Mouse (Mus musculus): Measurements from ENCODE around the gene Cib4. TPM values are rescaled to one million over a fixed set of nuclear protein-coding genes. Genes with fewer than 3 reads are reported as not detected.
A peak's percentile ranks its signal among the peaks of the same experiment; 100 is the strongest.

The Cib4 gene
- polyA plus RNA-seq, 1 experiment from 2014 or later: not detected

DNA sequence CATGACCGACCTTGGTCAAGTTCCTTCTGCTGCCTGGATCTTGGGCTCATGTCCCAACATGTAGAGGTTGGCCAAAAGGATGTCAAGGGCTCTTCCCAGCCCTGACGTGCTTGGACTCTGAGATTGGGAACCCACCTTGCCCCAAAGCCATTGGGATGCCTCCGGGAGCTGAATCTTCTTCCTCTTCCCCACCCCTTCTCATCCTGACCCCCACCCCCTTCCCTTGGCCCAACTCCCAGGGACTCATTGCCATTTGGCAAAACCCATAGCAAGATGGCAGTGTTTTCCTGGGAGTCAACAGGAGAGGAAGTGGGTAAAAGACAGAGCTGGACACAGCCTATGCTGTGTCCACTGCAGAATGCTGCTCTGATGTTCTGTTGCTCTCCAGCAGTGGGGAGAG is 43.9 kb upstream of the Cib4 start:
- WGBS: 80% methylated on average over 3 of the region's 3 CpGs
- peaks cover 6% of the 10 kb centered on the region; the same call in 1 of the 2 replicates for H3K27me3 ChIP-seq (ENCODE audit: control insufficient read depth, insufficient read depth, low read length)
- H3K9ac ChIP-seq (replicated peaks; ENCODE audit: low read depth, low read length): no peak overlapping the region

DNA sequence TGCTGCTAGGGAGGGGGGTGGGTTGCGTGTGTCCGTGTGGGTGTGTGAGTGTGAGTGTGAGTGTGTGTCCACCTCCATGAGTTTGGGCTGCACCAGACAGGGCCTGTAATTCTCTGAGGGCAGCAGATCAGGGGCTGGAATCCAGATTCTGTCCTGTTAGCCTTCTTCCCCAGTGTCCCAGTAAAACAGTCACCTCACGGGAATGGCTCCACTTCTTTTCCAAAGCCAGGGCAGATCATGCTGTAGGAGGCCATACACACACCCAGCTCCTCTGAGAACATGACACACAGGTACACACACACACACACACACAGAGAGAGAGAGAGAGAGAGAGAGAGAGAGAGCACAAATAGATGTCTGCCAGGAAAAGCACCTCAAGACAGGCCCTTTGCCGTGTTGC is 43.4 kb upstream of the Cib4 start:
- no peak for ATAC-seq (ENCODE audit: low read depth)
- no peak overlapping the region for H3K27ac ChIP-seq (ENCODE audit: low read depth, low read length)

More for the DNA sequence above, 43.9 kb upstream of the Cib4 start:
- peaks cover 5% of the 10 kb centered on the region; the same call in 1 of the 2 replicates for H3K4me1 ChIP-seq (ENCODE audit: control insufficient read depth, insufficient read depth, low read length)
- no peak overlapping the region for H3K27ac ChIP-seq (ENCODE audit: low read depth, low read length)
- H3K4me2 ChIP-seq (ENCODE audit: low read depth, low read length): peak overlapping the region; percentile 91
- ATAC-seq (ENCODE audit: low read depth): no peak
- H3K4me3 ChIP-seq (ENCODE audit: low read depth, low read length): peak overlapping the region; percentile 61; the same call in 1 of the 2 replicates
- no peaks in the 10 kb centered on the region for H3K9me3 ChIP-seq (ENCODE audit: control insufficient read depth, low read length)
- no peaks in the 10 kb centered on the region for H3K36me3 ChIP-seq (ENCODE audit: control insufficient read depth, insufficient read depth, low read length)

DNA sequence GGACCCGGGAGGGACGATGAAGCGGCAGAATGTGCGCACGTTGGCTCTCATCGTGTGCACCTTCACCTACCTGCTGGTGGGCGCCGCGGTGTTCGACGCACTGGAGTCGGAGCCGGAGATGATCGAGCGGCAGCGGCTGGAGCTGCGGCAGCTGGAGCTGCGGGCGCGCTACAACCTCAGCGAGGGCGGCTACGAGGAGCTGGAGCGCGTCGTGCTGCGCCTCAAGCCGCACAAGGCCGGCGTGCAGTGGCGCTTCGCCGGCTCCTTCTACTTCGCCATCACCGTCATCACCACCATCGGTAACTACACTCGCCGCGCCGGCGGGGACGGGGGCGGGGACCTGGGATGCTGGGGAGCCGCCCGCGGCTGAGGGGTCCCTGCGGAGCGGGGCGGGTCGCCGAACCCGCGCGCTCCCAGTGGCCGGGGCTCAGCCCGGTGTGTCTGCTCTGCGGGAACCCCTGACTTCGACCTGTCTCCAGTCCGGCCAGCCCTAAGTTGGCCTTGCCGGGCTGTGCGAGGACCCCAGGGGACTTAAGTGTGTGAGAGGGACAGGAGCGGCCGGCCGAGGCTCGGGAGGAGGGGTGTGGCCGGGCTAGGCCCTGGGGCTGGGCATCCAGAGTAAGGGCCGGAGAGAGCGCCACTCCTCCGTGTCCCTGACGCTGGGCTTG is 42.8 kb upstream of the Cib4 start:
- peak; percentile 67 for ATAC-seq (ENCODE audit: low read depth)
- peaks cover 5% of the 10 kb centered on the region; the same call in 1 of the 2 replicates for H3K4me1 ChIP-seq (ENCODE audit: control insufficient read depth, insufficient read depth, low read length)
- H3K36me3 ChIP-seq (ENCODE audit: control insufficient read depth, insufficient read depth, low read length): no peaks in the 10 kb centered on the region
- H3K27me3 ChIP-seq (ENCODE audit: control insufficient read depth, insufficient read depth, low read length): peaks cover 6% of the 10 kb centered on the region; the same call in 1 of the 2 replicates
- under 1% methylated on average over 49 of the region's 70 CpGs for WGBS
- peak overlapping the region; percentile 78 for H3K27ac ChIP-seq (ENCODE audit: low read depth, low read length)
- H3K9me3 ChIP-seq (ENCODE audit: control insufficient read depth, low read length): no peaks in the 10 kb centered on the region
- peak overlapping the region; percentile 61 for H3K4me3 ChIP-seq (ENCODE audit: low read depth, low read length)
- H3K4me2 ChIP-seq (ENCODE audit: low read depth, low read length): peak overlapping the region; percentile 91
- peak overlapping the region; percentile 80 for H3K9ac ChIP-seq (replicated peaks; ENCODE audit: low read depth, low read length)

More for the DNA sequence above, 43.4 kb upstream of the Cib4 start:
- Histone ChIP-seq H3K4me3 (ENCODE audit: low read depth, low read length) (peak overlapping the region; percentile 61), H3K36me3 (ENCODE audit: control insufficient read depth, insufficient read depth, low read length) (no peaks in the 10 kb centered on the region), H3K4me2 (ENCODE audit: low read depth, low read length) (peak overlapping the region; percentile 91), H3K9ac (replicated peaks; ENCODE audit: low read depth, low read length) (peak overlapping the region; percentile 80), H3K27me3 (ENCODE audit: control insufficient read depth, insufficient read depth, low read length) (peaks cover 6% of the 10 kb centered on the region; the same call in 1 of the 2 replicates), H3K9me3 (ENCODE audit: control insufficient read depth, low read length) (no peaks in the 10 kb centered on the region), H3K4me1 (ENCODE audit: control insufficient read depth, insufficient read depth, low read length) (peaks cover 5% of the 10 kb centered on the region; the same call in 1 of the 2 replicates)
- WGBS: 37% methylated on average over 4 of the region's 4 CpGs

DNA sequence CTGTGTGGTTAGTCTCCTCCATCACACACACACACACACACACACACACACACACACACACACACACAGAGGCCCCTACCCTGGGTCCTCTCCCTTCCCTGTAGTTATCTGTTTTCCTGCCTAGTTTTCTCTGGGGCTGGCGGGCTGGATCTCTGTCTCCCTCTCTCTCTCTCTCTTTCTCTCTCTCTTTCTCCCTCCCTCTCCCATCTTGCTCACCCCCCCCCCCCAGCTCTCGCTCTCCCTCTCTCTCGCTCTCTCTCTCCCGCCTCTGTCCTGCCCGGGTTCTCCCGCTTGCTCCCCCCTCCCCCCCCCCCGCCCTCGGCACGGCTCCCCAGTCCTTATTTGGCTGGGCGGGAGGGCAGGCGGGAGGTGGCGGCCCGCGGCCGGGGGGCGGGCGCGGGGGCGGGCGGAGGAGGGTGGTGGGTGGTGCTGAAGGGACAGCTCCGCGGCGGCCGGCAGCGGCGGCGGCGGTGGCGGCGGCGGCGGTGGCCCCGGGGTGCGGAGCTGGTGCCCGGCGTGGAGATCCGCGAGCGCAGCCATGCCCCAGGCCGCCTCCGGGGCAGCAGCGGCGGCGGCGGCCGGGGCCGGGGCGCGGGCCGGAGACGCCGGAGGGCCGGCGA is 42.2 kb upstream of the Cib4 start, which contains the start of gene Kcnk3:
Gene Kcnk3, plus strand, starts transcription at position 490 of the 620 bp plus-strand sequence.
- peak; percentile 78 for ATAC-seq (ENCODE audit: low read depth)
- 0% methylated on average over 20 of the region's 54 CpGs for WGBS
- H3K9ac ChIP-seq (replicated peaks; ENCODE audit: low read depth, low read length): peak within 1 kb of the TSS; percentile 80
- H3K4me1 ChIP-seq (ENCODE audit: control insufficient read depth, insufficient read depth, low read length): peaks cover 5% of the 10 kb centered on the region; the same call in 1 of the 2 replicates
- H3K4me3 ChIP-seq (ENCODE audit: low read depth, low read length): peak within 1 kb of the TSS; percentile 61
- H3K36me3 ChIP-seq (ENCODE audit: control insufficient read depth, insufficient read depth, low read length): no peaks in the 10 kb centered on the region
- H3K9me3 ChIP-seq (ENCODE audit: control insufficient read depth, low read length): no peaks in the 10 kb centered on the region
- peak within 1 kb of the TSS; percentile 91 for H3K4me2 ChIP-seq (ENCODE audit: low read depth, low read length)
- H3K27ac ChIP-seq (ENCODE audit: low read depth, low read length): peak within 1 kb of the TSS; percentile 78
- H3K27me3 ChIP-seq (ENCODE audit: control insufficient read depth, insufficient read depth, low read length): peaks cover 6% of the 10 kb centered on the region; the same call in 1 of the 2 replicates

DNA sequence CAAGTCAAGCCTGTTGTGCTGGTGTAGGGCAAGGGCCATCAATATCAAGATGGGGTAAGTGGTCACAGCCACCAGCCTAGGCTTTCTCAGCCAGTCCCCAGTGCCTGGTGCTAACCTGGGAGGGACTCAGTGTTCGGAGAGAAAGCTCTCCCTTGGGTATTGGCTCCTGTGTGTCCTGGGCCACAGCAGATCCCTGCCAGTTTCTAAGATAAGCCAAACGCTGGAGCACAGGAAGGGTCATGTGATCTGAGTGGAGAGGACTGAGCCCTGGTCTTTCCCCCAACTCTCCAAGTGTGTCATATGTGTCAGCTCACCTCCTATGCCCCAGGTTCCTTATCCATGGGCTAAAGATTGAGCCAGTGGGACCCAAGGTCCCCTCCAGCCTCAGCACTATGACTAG is 41.5 kb upstream of the Cib4 start:
- peak overlapping the region; percentile 91; the same call in 1 of the 2 replicates for H3K4me2 ChIP-seq (ENCODE audit: low read depth, low read length)
- H3K4me1 ChIP-seq (ENCODE audit: control insufficient read depth, insufficient read depth, low read length): peaks cover 5% of the 10 kb centered on the region; the same call in 1 of the 2 replicates
- no peak overlapping the region for H3K4me3 ChIP-seq (ENCODE audit: low read depth, low read length)
- no peaks in the 10 kb centered on the region for H3K36me3 ChIP-seq (ENCODE audit: control insufficient read depth, insufficient read depth, low read length)
- H3K27ac ChIP-seq (ENCODE audit: low read depth, low read length): no peak overlapping the region
- 39% methylated on average over 2 of the region's 2 CpGs for WGBS
- H3K9me3 ChIP-seq (ENCODE audit: control insufficient read depth, low read length): no peaks in the 10 kb centered on the region
- peaks cover 6% of the 10 kb centered on the region; the same call in 1 of the 2 replicates for H3K27me3 ChIP-seq (ENCODE audit: control insufficient read depth, insufficient read depth, low read length)
- H3K9ac ChIP-seq (replicated peaks; ENCODE audit: low read depth, low read length): no peak overlapping the region
- ATAC-seq (ENCODE audit: low read depth): 0 out of 2 replicates have a peak, but pooled peaks have one; percentile 3

DNA sequence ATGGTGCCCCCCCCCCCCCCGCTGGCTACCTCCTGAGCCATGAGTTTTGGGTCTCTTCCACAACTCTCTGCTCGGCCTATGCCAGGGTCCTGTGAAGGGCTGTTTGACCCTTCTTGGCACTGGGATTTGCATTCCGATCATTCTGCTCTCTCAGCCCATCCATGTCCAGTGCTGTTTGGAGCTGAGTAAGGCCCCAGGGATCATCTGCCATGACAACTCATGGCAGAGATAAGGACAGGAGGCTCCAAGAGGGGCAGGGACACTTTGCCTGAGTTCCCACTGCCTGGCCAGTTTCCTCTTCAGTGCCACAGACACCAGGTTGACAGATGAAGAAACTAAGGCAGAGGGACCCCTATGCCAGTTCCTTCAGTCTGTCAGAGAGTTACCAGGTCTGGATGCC is 41.0 kb upstream of the Cib4 start:
- H3K27me3 ChIP-seq (ENCODE audit: control insufficient read depth, insufficient read depth, low read length): peaks cover 6% of the 10 kb centered on the region; the same call in 1 of the 2 replicates
- no peak overlapping the region for H3K4me2 ChIP-seq (ENCODE audit: low read depth, low read length)
- no peak overlapping the region for H3K27ac ChIP-seq (ENCODE audit: low read depth, low read length)
- H3K9me3 ChIP-seq (ENCODE audit: control insufficient read depth, low read length): no peaks in the 10 kb centered on the region
- H3K9ac ChIP-seq (replicated peaks; ENCODE audit: low read depth, low read length): no peak overlapping the region
- WGBS: 77% methylated on average over 3 of the region's 3 CpGs
- no peak for ATAC-seq (ENCODE audit: low read depth)
- no peak overlapping the region for H3K4me3 ChIP-seq (ENCODE audit: low read depth, low read length)
- peaks cover 5% of the 10 kb centered on the region; the same call in 1 of the 2 replicates for H3K4me1 ChIP-seq (ENCODE audit: control insufficient read depth, insufficient read depth, low read length)
- H3K36me3 ChIP-seq (ENCODE audit: control insufficient read depth, insufficient read depth, low read length): no peaks in the 10 kb centered on the region

DNA sequence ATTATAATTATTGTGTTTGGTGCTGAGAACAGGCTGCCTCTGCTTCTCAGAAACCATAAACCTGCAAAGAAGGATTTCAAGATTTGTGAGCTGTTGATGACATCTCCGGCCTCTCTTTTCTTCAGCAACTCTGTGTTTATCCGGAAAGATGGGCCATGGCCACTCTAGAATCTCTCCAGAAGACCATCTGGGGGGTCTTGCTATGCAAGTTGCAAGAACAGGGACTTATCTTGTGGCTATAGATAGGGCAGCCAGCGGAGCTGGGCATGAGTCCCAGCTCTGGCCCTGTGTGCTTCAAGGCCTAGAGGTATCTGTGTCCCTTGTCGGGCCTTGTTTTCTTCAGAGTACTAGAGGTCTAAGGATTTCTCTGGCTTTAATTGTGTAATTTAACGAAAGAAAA is 36.4 kb upstream of the Cib4 start:
- Histone ChIP-seq H3K36me3 (ENCODE audit: control insufficient read depth, insufficient read depth, low read length) (no peaks in the 10 kb centered on the region), H3K4me1 (ENCODE audit: control insufficient read depth, insufficient read depth, low read length) (no peaks in the 10 kb centered on the region), H3K4me3 (ENCODE audit: low read depth, low read length) (no peak overlapping the region), H3K27ac (ENCODE audit: low read depth, low read length) (no peak overlapping the region), H3K9me3 (ENCODE audit: control insufficient read depth, low read length) (no peaks in the 10 kb centered on the region), H3K27me3 (ENCODE audit: control insufficient read depth, insufficient read depth, low read length) (peaks cover 4% of the 10 kb centered on the region; the same call in 1 of the 2 replicates), H3K9ac (replicated peaks; ENCODE audit: low read depth, low read length) (no peak overlapping the region), H3K4me2 (ENCODE audit: low read depth, low read length) (no peak overlapping the region)
- no peak for ATAC-seq (ENCODE audit: low read depth)
- WGBS: 85% methylated on average over 5 of the region's 5 CpGs

DNA sequence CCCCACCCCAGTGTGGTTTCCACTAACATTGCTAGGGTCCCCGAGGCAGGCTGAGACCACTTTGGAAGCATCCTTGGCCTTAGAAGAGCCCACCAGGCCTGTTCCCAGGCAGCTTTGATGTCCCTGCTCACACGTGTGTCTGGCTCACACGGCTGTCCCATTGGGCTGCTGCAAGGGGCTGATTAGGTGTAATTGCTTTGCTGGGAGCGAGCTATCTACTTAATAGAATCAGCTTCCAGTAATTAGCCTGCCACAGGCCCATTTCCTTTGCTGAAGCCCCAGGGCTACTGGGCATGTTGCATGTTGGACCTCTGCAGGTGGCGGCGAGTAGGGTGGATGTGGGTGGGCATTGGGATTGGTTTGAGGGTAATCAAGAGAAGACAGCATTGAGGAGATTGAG is 35.1 kb upstream of the Cib4 start:
- no peak for ATAC-seq (ENCODE audit: low read depth)
- Histone ChIP-seq H3K4me1 (ENCODE audit: control insufficient read depth, insufficient read depth, low read length) (no peaks in the 10 kb centered on the region), H3K27me3 (ENCODE audit: control insufficient read depth, insufficient read depth, low read length) (no peaks in the 10 kb centered on the region), H3K4me3 (ENCODE audit: low read depth, low read length) (no peak overlapping the region), H3K9ac (replicated peaks; ENCODE audit: low read depth, low read length) (no peak overlapping the region), H3K9me3 (ENCODE audit: control insufficient read depth, low read length) (no peaks in the 10 kb centered on the region), H3K36me3 (ENCODE audit: control insufficient read depth, insufficient read depth, low read length) (no peaks in the 10 kb centered on the region), H3K4me2 (ENCODE audit: low read depth, low read length) (no peak overlapping the region), H3K27ac (ENCODE audit: low read depth, low read length) (no peak overlapping the region)
- 31% methylated on average over 6 of the region's 6 CpGs for WGBS

All from neural tube, embryonic 14.5 days (tissue).